Mouse (Mus musculus): ENCODE data around the gene Lmod3.

GRCm38 (mm10) chr6:97289838-97290237 lies 37.3 kb upstream of the Lmod3 start:
- no peak for TF ChIP-seq EP300 (IDR thresholded peaks at IDR 0.05; ENCODE audit: insufficient read depth, low read depth, low read length)
- TF ChIP-seq POLR2A (IDR thresholded peaks at IDR 0.05; ENCODE audit: insufficient read depth, low read length) = no peak
- no peak for TF ChIP-seq CTCF (IDR thresholded peaks at IDR 0.05; ENCODE audit: low read depth, low read length)

Data from ES-Bruce4 (cell line).